Mouse (Mus musculus) lung, postnatal 0 days (tissue): ENCODE data around the gene Dag1.
"Not testable (repeated sequence)": the region's sequence is repeated elsewhere in the genome, so short reads cannot be mapped to it uniquely, and the experiment has no call there.

Experiments
- CTCF ChIP-seq: IDR thresholded peaks from 2 replicates; pipeline ENCODE4 v1.5.1; 2016; ENCODE audit warnings: antibody characterized with exemption, mild to moderate bottlenecking
- EP300 ChIP-seq: IDR thresholded peaks from 2 replicates; pipeline ENCODE4 v1.6.1; 2016; ENCODE audit warnings: antibody characterized with exemption, mild to moderate bottlenecking, control low read depth

GRCm38 (mm10) chr9:108287526-108288238 is 23.9 kb upstream of the Dag1 start:
- not testable (repeated sequence) for TF ChIP-seq CTCF, EP300
